Mouse (Mus musculus) G1E (cell line): ENCODE data around the gene Klhl42.

ENCODE experiments used
- CTCF ChIP-seq: IDR thresholded peaks from 2 replicates; pipeline ENCODE4 v1.5.1; 2012; ENCODE audit warnings: low read depth, low read length, inconsistent platforms, mixed read lengths
- GATA1 ChIP-seq: IDR thresholded peaks from 2 replicates; pipeline ENCODE4 v1.6.1; 2012; ENCODE audit warnings: borderline replicate concordance, low read length, inconsistent platforms, mixed read lengths
- GATA2 ChIP-seq: IDR thresholded peaks from 2 replicates; pipeline ENCODE4 v1.6.1; 2012; ENCODE audit warnings: low read depth, low read length, inconsistent platforms, borderline replicate concordance
- POLR2AphosphoS5 ChIP-seq: IDR thresholded peaks from 2 replicates; pipeline ENCODE4 v1.6.1; 2012; ENCODE audit warnings: low read depth, low read length, inconsistent platforms; ENCODE audit not compliant: insufficient replicate concordance
- TAL1 ChIP-seq: conservative IDR thresholded peaks from 2 replicates; pipeline ENCODE4 v1.6.1; 2012; ENCODE audit warnings: low read depth, low read length, inconsistent platforms, mixed read lengths

- no peak for TF ChIP-seq CTCF
- no peak for TF ChIP-seq GATA1
- no peak for TF ChIP-seq TAL1
- no peak for TF ChIP-seq POLR2AphosphoS5
- TF ChIP-seq GATA2 = no peak
Observed at GRCm38 (mm10) chr6:147062694-147063093, 28.5 kb upstream of the Klhl42 start.
